Mouse (Mus musculus) embryonic facial prominence, embryonic 13.5 days (tissue): ENCODE measurements at regions not wholly inside any gene's neighbourhood (a gene's known extent, or its start where the extent isn't known, plus 50 kb on each side); places are given as distances from the start of the nearest gene placed in this dataset.

Experiments
- ATAC-seq: fragments of 200-750 bp; cut with Nextera tagmentation; 2 replicates; pipeline ENCODE4 v1.8.0; 2017; ENCODE audit warnings: low read depth; ENCODE audit not compliant: insufficient number of reproducible peaks, insufficient read depth, low FRiP score, low TSS enrichment
- H3K27ac ChIP-seq: fragments of 300-500 bp; sonication (generic); 2 replicates; pipeline ENCODE4 v1.5.1; 2015; ENCODE audit warnings: moderate library complexity, mild to moderate bottlenecking, inconsistent platforms
- H3K27me3 ChIP-seq: fragments of 300-500 bp; sonication (generic); 2 replicates; pipeline ENCODE4 v1.6.1; 2015; ENCODE audit warnings: mild to moderate bottlenecking, inconsistent platforms
- H3K36me3 ChIP-seq: fragments of 300-500 bp; sonication (generic); 2 replicates; pipeline ENCODE4 v1.6.1; 2015; ENCODE audit warnings: mild to moderate bottlenecking, inconsistent platforms
- H3K4me1 ChIP-seq: fragments of 300-500 bp; sonication (generic); 2 replicates; pipeline ENCODE4 v1.6.1; 2015; ENCODE audit warnings: inconsistent platforms
- H3K4me2 ChIP-seq: fragments of 300-500 bp; sonication (generic); 2 replicates; pipeline ENCODE4 v1.6.1; 2015; ENCODE audit warnings: moderate library complexity, mild to moderate bottlenecking, inconsistent platforms
- H3K4me3 ChIP-seq: fragments of 300-500 bp; sonication (generic); 2 replicates; pipeline ENCODE4 v1.5.1; 2015; ENCODE audit warnings: mild to moderate bottlenecking, inconsistent platforms
- H3K9ac ChIP-seq: fragments of 300-500 bp; sonication (generic); 2 replicates; pipeline ENCODE4 v1.6.1; 2015; ENCODE audit warnings: mild to moderate bottlenecking, inconsistent platforms
- H3K9me3 ChIP-seq: fragments of 300-500 bp; sonication (generic); 2 replicates; pipeline ENCODE4 v1.6.1; 2016; ENCODE audit warnings: inconsistent platforms
- WGBS: fragments of 180-500 bp; shearing (Covaris S2); methylation state at CpG from one replicate; pipeline ENCODE4 v1.1.7; 2015; ENCODE audit warnings: mixed read lengths; 5-methylcytosine and 5-hydroxymethylcytosine counted together

- Histone ChIP-seq H3K9me3 (no peaks in the 10 kb centered on the region), H3K27ac (no peak overlapping the region), H3K4me1 (peaks cover 16% of the 10 kb centered on the region), H3K27me3 (no peaks in the 10 kb centered on the region), H3K9ac (no peak overlapping the region), H3K4me2 (no peak overlapping the region), H3K4me3 (no peak overlapping the region), H3K36me3 (no peaks in the 10 kb centered on the region)
- WGBS: 75% methylated on average over 4 of the region's 4 CpGs
- ATAC-seq: no peak
Observed at GRCm38 (mm10) chr4:105692380-105692779, 97.3 kb upstream of the Gm12728 start.

DNA sequence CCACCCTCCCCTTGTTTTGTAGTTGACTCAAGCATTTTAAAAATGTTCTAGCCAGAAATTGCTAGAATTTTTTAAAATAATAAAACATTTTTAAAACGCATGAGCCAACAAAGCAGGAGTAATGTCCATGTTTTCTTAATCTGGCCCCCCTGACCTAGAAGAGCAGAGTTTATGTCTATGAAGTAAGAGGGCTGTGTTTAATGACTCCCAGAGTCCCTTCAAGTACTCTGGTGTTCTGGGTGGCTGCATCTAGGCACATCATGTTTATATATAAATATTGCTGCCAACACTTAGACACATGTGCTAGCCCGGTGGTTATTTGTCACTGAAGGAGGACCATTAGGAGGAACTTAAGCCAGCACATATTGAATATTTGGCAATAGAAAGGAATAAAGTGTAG lies 93.8 kb upstream of the Gm12728 start:
- no peaks in the 10 kb centered on the region for H3K9me3 ChIP-seq
- no peak overlapping the region for H3K27ac ChIP-seq
- 67% methylated on average over 2 of the region's 2 CpGs for WGBS
- no peaks in the 10 kb centered on the region for H3K36me3 ChIP-seq
- peaks cover 6% of the 10 kb centered on the region for H3K4me1 ChIP-seq
- H3K4me3 ChIP-seq: no peak overlapping the region
- no peaks in the 10 kb centered on the region for H3K27me3 ChIP-seq
- H3K9ac ChIP-seq: no peak overlapping the region
- ATAC-seq: no peak
- H3K4me2 ChIP-seq: no peak overlapping the region

GRCm38 (mm10) chr4:105697123-105697522 lies 92.5 kb upstream of the Gm12728 start:
- Histone ChIP-seq H3K9ac (no peak overlapping the region), H3K4me2 (no peak overlapping the region), H3K36me3 (no peaks in the 10 kb centered on the region), H3K27ac (no peak overlapping the region), H3K4me1 (peaks cover 6% of the 10 kb centered on the region), H3K4me3 (no peak overlapping the region), H3K27me3 (no peaks in the 10 kb centered on the region), H3K9me3 (no peaks in the 10 kb centered on the region)
- 72% methylated on average over 4 of the region's 4 CpGs for WGBS
- no peak for ATAC-seq

- 65% methylated on average over 3 of the region's 3 CpGs for WGBS
- Histone ChIP-seq H3K4me2 (no peak overlapping the region), H3K9ac (no peak overlapping the region), H3K36me3 (no peaks in the 10 kb centered on the region), H3K27me3 (no peaks in the 10 kb centered on the region), H3K9me3 (no peaks in the 10 kb centered on the region), H3K4me3 (no peak overlapping the region), H3K4me1 (no peaks in the 10 kb centered on the region), H3K27ac (no peak overlapping the region)
- no peak for ATAC-seq
Observed at GRCm38 (mm10) chr4:105702036-105702435, 87.6 kb upstream of the Gm12728 start.

DNA sequence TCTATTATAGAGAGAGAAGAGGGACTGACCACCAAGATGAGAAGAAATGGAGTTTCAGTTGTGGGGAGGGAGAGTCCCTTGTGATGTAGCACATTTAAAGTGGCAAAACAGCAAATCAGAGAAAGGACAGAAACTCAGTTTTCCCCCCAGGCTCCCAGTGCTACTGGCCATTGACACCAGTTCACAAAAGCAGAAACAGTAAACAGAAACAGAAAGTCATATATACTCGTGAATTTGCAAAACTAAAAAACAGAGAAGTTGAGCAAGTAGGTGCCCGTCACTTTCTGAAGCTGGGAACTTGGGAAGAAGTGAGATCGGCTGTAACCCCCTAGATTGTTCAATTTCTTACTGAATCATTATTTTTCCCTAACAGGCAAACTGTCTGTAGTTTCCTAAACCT lies 86.3 kb upstream of the Gm12728 start:
- H3K4me1 ChIP-seq: no peaks in the 10 kb centered on the region
- H3K9me3 ChIP-seq: no peaks in the 10 kb centered on the region
- H3K27me3 ChIP-seq: no peaks in the 10 kb centered on the region
- H3K9ac ChIP-seq: no peak overlapping the region
- no peak overlapping the region for H3K4me2 ChIP-seq
- no peaks in the 10 kb centered on the region for H3K36me3 ChIP-seq
- 75% methylated on average over 3 of the region's 3 CpGs for WGBS
- no peak for ATAC-seq
- no peak overlapping the region for H3K27ac ChIP-seq
- no peak overlapping the region for H3K4me3 ChIP-seq

- 86% methylated on average over 9 of the region's 9 CpGs for WGBS
Observed at GRCm38 (mm10) chr4:105704271-105704670, 85.4 kb upstream of the Gm12728 start.

DNA sequence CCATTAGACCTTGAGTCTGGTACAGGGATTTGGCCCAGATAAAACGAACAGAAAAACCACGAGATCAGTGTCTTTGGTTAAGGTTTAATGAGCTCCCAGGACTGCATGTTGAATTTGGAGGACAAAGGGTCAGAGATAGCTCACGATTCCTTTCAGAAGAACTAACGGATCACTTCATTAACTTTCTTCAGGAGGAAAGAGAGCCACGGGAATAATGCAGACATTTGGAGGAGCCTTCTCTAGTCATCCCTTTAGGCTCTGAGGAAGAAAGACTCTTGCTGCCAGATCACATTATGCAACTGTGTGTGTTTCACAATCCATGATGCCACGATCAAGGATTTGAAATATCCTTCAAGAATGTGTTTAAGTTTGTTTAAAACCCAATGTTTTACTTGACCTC lies 83.7 kb upstream of the Gm12728 start:
- ATAC-seq: no peak
- no peak overlapping the region for H3K4me3 ChIP-seq
- H3K4me1 ChIP-seq: no peaks in the 10 kb centered on the region
- 72% methylated on average over 6 of the region's 6 CpGs for WGBS
- no peak overlapping the region for H3K4me2 ChIP-seq
- H3K9ac ChIP-seq: no peak overlapping the region
- no peaks in the 10 kb centered on the region for H3K27me3 ChIP-seq
- no peak overlapping the region for H3K27ac ChIP-seq
- no peaks in the 10 kb centered on the region for H3K9me3 ChIP-seq
- no peaks in the 10 kb centered on the region for H3K36me3 ChIP-seq

More at GRCm38 (mm10) chr4:105704271-105704670, 85.4 kb upstream of the Gm12728 start:
- Histone ChIP-seq H3K27ac (no peak overlapping the region), H3K9me3 (no peaks in the 10 kb centered on the region), H3K4me2 (no peak overlapping the region), H3K4me3 (no peak overlapping the region), H3K36me3 (no peaks in the 10 kb centered on the region), H3K4me1 (no peaks in the 10 kb centered on the region), H3K27me3 (no peaks in the 10 kb centered on the region), H3K9ac (no peak overlapping the region)
- no peak for ATAC-seq

DNA sequence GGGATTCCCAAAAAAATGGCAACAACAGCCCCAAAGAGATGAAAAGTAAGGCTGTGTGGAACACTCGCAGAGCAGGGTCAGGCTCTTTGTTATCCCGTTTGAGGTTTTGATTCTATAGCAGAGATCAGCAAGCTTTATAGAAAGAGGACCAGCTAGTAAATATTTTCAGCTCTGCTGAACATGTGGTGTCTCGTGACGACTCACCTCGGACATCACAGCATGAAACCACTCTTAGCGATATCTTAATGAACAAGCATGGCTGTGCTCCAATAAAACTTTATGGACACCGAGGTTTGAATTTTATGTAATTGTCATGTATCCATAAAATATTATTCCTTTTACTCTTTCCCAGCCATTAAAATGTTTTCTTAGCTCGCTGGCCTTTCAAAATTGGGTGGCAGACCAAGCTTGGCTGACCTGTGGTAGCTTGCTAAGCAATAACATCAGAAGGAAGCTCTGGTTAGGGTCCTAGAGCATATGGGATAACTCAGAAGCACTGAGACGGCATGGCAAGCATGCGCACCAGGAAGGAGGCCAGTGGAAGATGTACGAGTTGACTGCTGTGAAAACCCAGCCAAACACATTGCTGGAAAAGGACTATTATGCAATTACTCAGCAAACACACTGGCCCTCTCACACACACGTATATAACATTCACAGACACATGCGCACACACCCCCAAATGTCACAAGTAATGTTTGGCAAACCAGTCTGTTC lies 81.4 kb upstream of the Gm12728 start:
- Histone ChIP-seq H3K27ac (no peak overlapping the region), H3K4me2 (no peak overlapping the region), H3K27me3 (no peaks in the 10 kb centered on the region), H3K9ac (no peak overlapping the region), H3K4me1 (no peaks in the 10 kb centered on the region), H3K36me3 (no peaks in the 10 kb centered on the region), H3K9me3 (peaks cover 4% of the 10 kb centered on the region), H3K4me3 (no peak overlapping the region)
- 81% methylated on average over 13 of the region's 13 CpGs for WGBS
- no peak for ATAC-seq

GRCm38 (mm10) chr4:105713956-105714355 lies 75.7 kb upstream of the Gm12728 start:
- no peak for ATAC-seq
- Histone ChIP-seq H3K4me3 (no peak overlapping the region), H3K27me3 (no peaks in the 10 kb centered on the region), H3K36me3 (no peaks in the 10 kb centered on the region), H3K9me3 (peaks cover 10% of the 10 kb centered on the region), H3K4me2 (no peak overlapping the region), H3K4me1 (no peaks in the 10 kb centered on the region), H3K9ac (no peak overlapping the region), H3K27ac (no peak overlapping the region)
- WGBS: 90% methylated on average over 6 of the region's 6 CpGs

DNA sequence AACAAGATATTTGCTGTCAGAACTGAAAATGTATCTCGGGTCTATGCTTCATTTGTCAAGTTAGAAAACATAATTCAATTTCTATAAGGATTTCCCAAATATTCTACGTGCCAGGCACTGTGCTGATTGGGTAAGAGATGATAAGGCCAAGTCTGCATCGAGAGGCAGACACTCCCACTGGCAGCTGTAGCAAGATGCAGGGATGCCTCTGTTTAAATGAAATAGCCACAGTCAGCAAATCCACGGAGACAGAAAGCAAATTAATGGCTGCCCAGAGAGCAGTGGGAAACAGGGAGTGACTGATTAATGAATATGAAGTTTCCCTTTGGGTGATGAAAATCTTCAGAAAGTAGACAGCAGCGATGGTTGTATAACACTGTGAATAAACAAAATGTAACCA lies 71.6 kb upstream of the Gm12728 start:
- no peak overlapping the region for H3K4me3 ChIP-seq
- H3K9ac ChIP-seq: no peak overlapping the region
- no peak for ATAC-seq
- H3K4me1 ChIP-seq: no peaks in the 10 kb centered on the region
- no peak overlapping the region for H3K27ac ChIP-seq
- no peak overlapping the region for H3K4me2 ChIP-seq
- peaks cover 7% of the 10 kb centered on the region for H3K9me3 ChIP-seq
- no peaks in the 10 kb centered on the region for H3K27me3 ChIP-seq
- H3K36me3 ChIP-seq: no peaks in the 10 kb centered on the region
- 69% methylated on average over 5 of the region's 5 CpGs for WGBS

- Histone ChIP-seq H3K36me3 (no peaks in the 10 kb centered on the region), H3K27ac (no peak overlapping the region), H3K4me3 (no peak overlapping the region), H3K4me2 (no peak overlapping the region), H3K4me1 (no peaks in the 10 kb centered on the region), H3K27me3 (no peaks in the 10 kb centered on the region), H3K9ac (no peak overlapping the region), H3K9me3 (no peaks in the 10 kb centered on the region)
- ATAC-seq: no peak
- WGBS: 55% methylated on average over 3 of the region's 3 CpGs
Observed at GRCm38 (mm10) chr4:105728696-105729095, 61.0 kb upstream of the Gm12728 start.

DNA sequence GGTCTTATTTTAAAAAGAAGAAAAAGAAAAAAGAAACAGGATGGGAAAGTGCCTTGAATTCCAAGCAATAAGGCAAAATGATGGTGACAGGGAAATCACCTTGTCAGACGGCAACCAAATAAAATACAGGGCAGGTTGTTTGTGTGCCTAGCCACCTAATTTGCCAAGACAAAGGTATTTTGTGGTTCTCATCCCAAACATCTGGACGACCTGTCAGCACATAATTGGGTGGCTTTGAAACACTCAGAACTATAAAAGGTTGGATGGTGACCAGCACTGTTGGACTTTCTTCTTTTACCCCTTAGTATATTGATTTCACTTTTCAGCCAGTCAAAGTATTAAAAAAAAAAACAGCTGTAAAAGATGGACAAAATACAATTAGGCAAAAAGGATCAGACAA lies 58.8 kb upstream of the Gm12728 start:
- Histone ChIP-seq H3K9me3 (no peaks in the 10 kb centered on the region), H3K36me3 (no peaks in the 10 kb centered on the region), H3K27ac (no peak overlapping the region), H3K4me3 (no peak overlapping the region), H3K9ac (no peak overlapping the region), H3K4me2 (no peak overlapping the region), H3K27me3 (no peaks in the 10 kb centered on the region), H3K4me1 (no peaks in the 10 kb centered on the region)
- WGBS: 52% methylated on average over 2 of the region's 2 CpGs
- ATAC-seq: no peak
